Mouse (Mus musculus) kidney, embryonic 14.5 days (tissue): ENCODE results near the gene Pole2. TPM values are rescaled to one million over a fixed set of nuclear protein-coding genes. Genes with fewer than 3 reads are reported as not detected.

Experiments used
- ATAC-seq: fragments of 200-750 bp; cut with Nextera tagmentation; 2 replicates; pipeline ENCODE4 v1.8.0; 2017; ENCODE audit warnings: moderate number of reproducible peaks, mild to moderate bottlenecking, moderate TSS enrichment, moderate library complexity; ENCODE audit not compliant: low FRiP score, low TSS enrichment
- H3K27ac ChIP-seq: fragments of 300-500 bp; sonication (generic); 2 replicates; pipeline ENCODE4 v1.5.1; 2014; ENCODE audit warnings: low read depth, mild to moderate bottlenecking, low read length, moderate library complexity, mixed read lengths
- H3K27me3 ChIP-seq: fragments of 300-500 bp; sonication (generic); 2 replicates; pipeline ENCODE4 v1.6.1; 2014; ENCODE audit warnings: mild to moderate bottlenecking, low read length; ENCODE audit not compliant: control insufficient read depth, insufficient read depth
- H3K36me3 ChIP-seq: fragments of 300-500 bp; sonication (generic); 2 replicates; pipeline ENCODE4 v1.6.1; 2014; ENCODE audit warnings: low read length, mixed read lengths; ENCODE audit not compliant: control insufficient read depth, insufficient read depth
- H3K4me1 ChIP-seq: fragments of 300-500 bp; sonication (generic); 2 replicates; pipeline ENCODE4 v1.6.1; 2014; ENCODE audit warnings: low read length, mixed read lengths; ENCODE audit not compliant: control insufficient read depth, insufficient read depth
- H3K4me2 ChIP-seq: fragments of 300-500 bp; sonication (generic); replicated peaks from 2 replicates; pipeline ENCODE4 v1.6.1; 2014; ENCODE audit warnings: low read depth, mild to moderate bottlenecking, low read length
- H3K4me3 ChIP-seq: fragments of 300-500 bp; sonication (generic); 2 replicates; pipeline ENCODE4 v1.5.1; 2014; ENCODE audit warnings: mild to moderate bottlenecking, low read length
- H3K9ac ChIP-seq: fragments of 300-500 bp; sonication (generic); 2 replicates; pipeline ENCODE4 v1.6.1; 2014; ENCODE audit warnings: low read depth, mild to moderate bottlenecking, low read length, moderate library complexity
- H3K9me3 ChIP-seq: fragments of 300-500 bp; sonication (generic); 2 replicates; pipeline ENCODE4 v1.6.1; 2016; ENCODE audit warnings: low read length; ENCODE audit not compliant: control insufficient read depth
- WGBS: fragments of 180-500 bp; shearing (Covaris S2); extraction: QIAGEN DNeasy Blood & Tissue Kit; methylation state at CpG from one replicate; pipeline ENCODE4 v1.1.7; 2014; 5-methylcytosine and 5-hydroxymethylcytosine counted together
- polyA plus RNA-seq: library from polyadenylated mRNA; unstranded; fragments of >200 nt; fragmentation: Nextera tagmentation; extraction: Ambion mirVana; gene quantifications from 2 replicates; pipeline ENCODE4 v1.2.1, GENCODE M21; 2014

Pole2 gene
- polyA plus RNA-seq, 1 experiment from 2014 or later = 32.1 TPM

- peak; percentile 97 for ATAC-seq
- Histone ChIP-seq H3K36me3 (no peaks in the 10 kb centered on the region), H3K9me3 (no peaks in the 10 kb centered on the region), H3K4me2 (peak overlapping the region; percentile 65), H3K27me3 (no peaks in the 10 kb centered on the region), H3K4me1 (peaks cover 9% of the 10 kb centered on the region; the same call in 1 of the 2 replicates), H3K4me3 (peak overlapping the region; percentile 70), H3K27ac (peak overlapping the region; percentile 64; the same call in 1 of the 2 replicates), H3K9ac (peak overlapping the region; percentile 85)
- 1% methylated on average over 57 of the region's 64 CpGs for WGBS
Measured at GRCm38 (mm10) chr12:69241771-69242431, 13.9 kb upstream of the Pole2 start.

GRCm38 (mm10) chr12:69241405-69241770, 13.4 kb upstream of the Pole2 start:
- no peaks in the 10 kb centered on the region for H3K9me3 ChIP-seq
- no peak; the same call in 1 of the 2 replicates for ATAC-seq
- peak overlapping the region; percentile 64; the same call in 1 of the 2 replicates for H3K27ac ChIP-seq
- 0% methylated on average over 3 of the region's 3 CpGs for WGBS
- no peaks in the 10 kb centered on the region for H3K27me3 ChIP-seq
- H3K4me3 ChIP-seq = peak overlapping the region; percentile 70
- H3K4me1 ChIP-seq = peaks cover 9% of the 10 kb centered on the region; the same call in 1 of the 2 replicates
- peak overlapping the region; percentile 65 for H3K4me2 ChIP-seq
- peak overlapping the region; percentile 85 for H3K9ac ChIP-seq
- H3K36me3 ChIP-seq = no peaks in the 10 kb centered on the region

GRCm38 (mm10) chr12:69240876-69241275, 12.9 kb upstream of the Pole2 start, which contains the start of gene Klhdc1:
Gene Klhdc1 (plus strand): TSS chr12:69241176.
- 74% methylated on average over 6 of the region's 6 CpGs for WGBS

GRCm38 (mm10) chr12:69238284-69238683, 10.3 kb upstream of the Pole2 start:
- H3K4me3 ChIP-seq = no peak overlapping the region
- H3K9me3 ChIP-seq = no peaks in the 10 kb centered on the region
- H3K36me3 ChIP-seq = no peaks in the 10 kb centered on the region
- no peak for ATAC-seq
- WGBS = 46% methylated on average over 3 of the region's 3 CpGs
- no peaks in the 10 kb centered on the region for H3K27me3 ChIP-seq
- no peak overlapping the region for H3K9ac ChIP-seq
- no peak overlapping the region for H3K27ac ChIP-seq
- peaks cover 9% of the 10 kb centered on the region; the same call in 1 of the 2 replicates for H3K4me1 ChIP-seq
- H3K4me2 ChIP-seq = no peak overlapping the region

More at GRCm38 (mm10) chr12:69240876-69241275, 12.9 kb upstream of the Pole2 start, which contains the start of gene Klhdc1:
- H3K27me3 ChIP-seq = no peaks in the 10 kb centered on the region
- ATAC-seq = no peak
- H3K4me1 ChIP-seq = peaks cover 9% of the 10 kb centered on the region; the same call in 1 of the 2 replicates
- H3K4me3 ChIP-seq = peak within 1 kb of the TSS; percentile 70
- no peaks in the 10 kb centered on the region for H3K9me3 ChIP-seq
- H3K27ac ChIP-seq = peak within 1 kb of the TSS; percentile 64; the same call in 1 of the 2 replicates
- H3K9ac ChIP-seq = peak within 1 kb of the TSS; percentile 85
- H3K36me3 ChIP-seq = no peaks in the 10 kb centered on the region
- peak within 1 kb of the TSS; percentile 65 for H3K4me2 ChIP-seq

DNA sequence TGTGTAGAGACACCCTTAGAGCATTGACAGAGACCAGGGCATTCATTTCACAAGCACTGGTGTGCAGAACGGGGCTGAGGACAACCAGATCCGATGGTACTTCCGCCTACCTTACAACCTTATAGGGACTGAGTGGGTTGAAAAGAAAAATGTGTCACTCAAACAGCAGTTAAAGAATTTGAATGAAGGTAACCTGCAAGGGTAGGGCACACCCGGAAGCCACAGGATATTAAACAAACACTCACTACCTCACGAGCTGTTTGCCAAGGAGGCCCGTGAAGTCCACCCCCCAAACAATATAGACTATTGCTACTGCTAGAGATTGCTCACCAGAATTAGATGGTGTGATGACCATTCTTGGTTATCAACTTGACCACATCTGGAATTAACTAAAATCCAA, 7.8 kb upstream of the Pole2 start:
- H3K27me3 ChIP-seq = no peaks in the 10 kb centered on the region
- ATAC-seq = no peak
- H3K4me3 ChIP-seq = no peak overlapping the region
- H3K9me3 ChIP-seq = no peaks in the 10 kb centered on the region
- H3K27ac ChIP-seq = no peak overlapping the region
- peaks cover 3% of the 10 kb centered on the region; the same call in 1 of the 2 replicates for H3K4me1 ChIP-seq
- no peaks in the 10 kb centered on the region for H3K36me3 ChIP-seq
- H3K9ac ChIP-seq = no peak overlapping the region
- no peak overlapping the region for H3K4me2 ChIP-seq
- WGBS = 90% methylated on average over 6 of the region's 6 CpGs

GRCm38 (mm10) chr12:69229251-69229650, 1.3 kb upstream of the Pole2 start:
- Histone ChIP-seq H3K4me3 (no peak overlapping the region), H3K27me3 (no peaks in the 10 kb centered on the region), H3K27ac (no peak overlapping the region), H3K4me2 (no peak overlapping the region), H3K9me3 (no peaks in the 10 kb centered on the region), H3K9ac (no peak overlapping the region), H3K4me1 (0 out of 2 replicates have a peak, but pooled peaks cover 5% of the 10 kb centered on the region), H3K36me3 (peaks cover 12% of the 10 kb centered on the region; the same call in 1 of the 2 replicates)
- no peak for ATAC-seq
- WGBS = 77% methylated on average over 2 of the region's 2 CpGs

- H3K4me2 ChIP-seq = no peak overlapping the region
- H3K9ac ChIP-seq = no peak overlapping the region
- no peaks in the 10 kb centered on the region for H3K27me3 ChIP-seq
- no peaks in the 10 kb centered on the region for H3K9me3 ChIP-seq
- ATAC-seq = peak; percentile 71; the same call in 1 of the 2 replicates
- peaks cover 51% of the 10 kb centered on the region for H3K36me3 ChIP-seq
- no peak overlapping the region for H3K4me3 ChIP-seq
- no peaks in the 10 kb centered on the region for H3K4me1 ChIP-seq
- 74% methylated on average over 19 of the region's 19 CpGs for WGBS
- H3K27ac ChIP-seq = no peak overlapping the region
Measured at GRCm38 (mm10) chr12:69220613-69221277, 7.2 kb downstream of the Pole2 start.

DNA sequence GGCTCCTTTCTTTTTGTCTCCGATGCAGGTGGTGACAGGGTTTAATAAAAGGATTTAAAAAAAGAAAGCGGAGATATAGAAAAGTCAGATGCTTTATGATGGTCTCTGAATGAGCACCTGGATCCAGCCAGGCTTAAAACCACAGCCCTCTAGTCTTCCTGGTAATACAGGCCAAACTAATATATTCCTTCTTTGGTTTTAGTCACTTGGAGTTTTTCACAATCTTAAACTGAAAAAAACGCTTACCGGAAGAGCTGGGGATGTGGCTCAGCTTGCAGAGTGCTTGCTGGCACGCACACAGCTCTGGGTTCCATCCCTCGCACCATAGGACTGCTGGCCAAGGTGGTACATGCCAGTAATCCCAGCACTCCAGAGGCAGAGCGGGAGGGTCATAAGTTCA, 11.4 kb downstream of the Pole2 start:
- 95% methylated on average over 7 of the region's 7 CpGs for WGBS

More for the DNA sequence above, 11.4 kb downstream of the Pole2 start:
- Histone ChIP-seq H3K4me2 (no peak overlapping the region), H3K4me3 (no peak overlapping the region), H3K36me3 (peaks cover 65% of the 10 kb centered on the region), H3K27me3 (no peaks in the 10 kb centered on the region), H3K27ac (no peak overlapping the region), H3K9me3 (no peaks in the 10 kb centered on the region), H3K4me1 (no peaks in the 10 kb centered on the region), H3K9ac (no peak overlapping the region)
- ATAC-seq = no peak
